Mouse (Mus musculus) C2C12 (cell line): ENCODE results near the gene Fam181a. TPM values are rescaled to one million over a fixed set of nuclear protein-coding genes. Genes with fewer than 3 reads are reported as not detected.

ENCODE experiments used
- H3K27me3 ChIP-seq: one replicate; pipeline ENCODE4 v1.6.1; 2011; ENCODE audit not compliant: control insufficient read depth, insufficient read depth, insufficient read length
- H3K36me3 ChIP-seq: one replicate; pipeline ENCODE4 v1.6.1; 2011; ENCODE audit not compliant: control insufficient read depth, insufficient read depth
- H3K4me3 ChIP-seq: one replicate; pipeline ENCODE4 v1.5.1; 2011; ENCODE audit warnings: mild to moderate bottlenecking, control low read depth; ENCODE audit not compliant: poor library complexity, insufficient read depth, severe bottlenecking
- H3K79me2 ChIP-seq: one replicate; pipeline ENCODE4 v1.6.1; 2011; ENCODE audit not compliant: control insufficient read depth, insufficient read depth
- H3K79me3 ChIP-seq: one replicate; pipeline ENCODE4 v1.6.1; 2011; ENCODE audit warnings: low read depth, control low read depth
- H3ac ChIP-seq: one replicate; pipeline ENCODE3; 2011; ENCODE audit warnings: low read depth; ENCODE audit not compliant: control insufficient read depth, insufficient read length
- CEBPB ChIP-seq: IDR thresholded peaks from one replicate; pipeline ENCODE4 v1.6.1; 2011; ENCODE audit warnings: low read depth, mild to moderate bottlenecking, control low read depth, moderate library complexity
- CTCF ChIP-seq: IDR thresholded peaks from one replicate; pipeline ENCODE4 v1.5.1; 2011; ENCODE audit not compliant: control insufficient read depth, insufficient read depth, insufficient read length
- FOSL1 ChIP-seq: IDR thresholded peaks from one replicate; pipeline ENCODE4 v1.8.0; 2011; ENCODE audit warnings: mild to moderate bottlenecking, low read length; ENCODE audit not compliant: poor library complexity, insufficient read depth, severe bottlenecking
- MAX ChIP-seq: IDR thresholded peaks from one replicate; pipeline ENCODE4 v1.6.1; 2011; ENCODE audit warnings: mild to moderate bottlenecking, control low read depth
- MYOD1 ChIP-seq: IDR thresholded peaks from one replicate; pipeline ENCODE4 v1.6.1; 2011; ENCODE audit warnings: low read depth; ENCODE audit not compliant: control insufficient read depth, insufficient read length
- MYOG ChIP-seq: IDR thresholded peaks from one replicate; pipeline ENCODE4 v1.6.1; 2011; ENCODE audit not compliant: control insufficient read depth, insufficient read length; ENCODE audit errors: extremely low read depth
- USF1 ChIP-seq: IDR thresholded peaks from one replicate; pipeline ENCODE4 v1.6.1; 2011; ENCODE audit warnings: low read depth, mild to moderate bottlenecking, control low read depth, moderate library complexity
- polyA plus RNA-seq: library from polyadenylated mRNA; unstranded; fragments of >200 nt; fragmentation: generic; extraction: Trizol; gene quantifications from one replicate; pipeline ENCODE4 v1.2.1, GENCODE M21; 2012; ENCODE audit warnings: missing spikeins

Gene Fam181a
- polyA plus RNA-seq, 1 experiment, result not detected

- Histone ChIP-seq H3K27me3 (peaks cover 3% of the 10 kb centered on the region), H3K79me3 (no peaks in the 10 kb centered on the region), H3K79me2 (no peaks in the 10 kb centered on the region), H3K36me3 (no peaks in the 10 kb centered on the region), H3K4me3 (no peak overlapping the region), H3ac (no peak overlapping the region)
- TF ChIP-seq CEBPB, result no peak
- TF ChIP-seq MYOD1, result no peak
- TF ChIP-seq CTCF, result no peak
- no peak for TF ChIP-seq USF1
- TF ChIP-seq MAX, result no peak
- no peak for TF ChIP-seq MYOG
- no peak for TF ChIP-seq FOSL1
Measured at GRCm38 (mm10) chr12:103332879-103333278, 22.1 kb downstream of the Fam181a start.

- no peaks in the 10 kb centered on the region for H3K36me3 ChIP-seq
- no peak overlapping the region for H3K4me3 ChIP-seq
- no peak overlapping the region for H3ac ChIP-seq
- no peak for TF ChIP-seq MAX
- no peak for TF ChIP-seq CTCF
- TF ChIP-seq FOSL1, result no peak
- TF ChIP-seq CEBPB, result no peak
- no peak for TF ChIP-seq MYOG
- no peak for TF ChIP-seq MYOD1
- TF ChIP-seq USF1, result no peak
- H3K79me2 ChIP-seq, result no peaks in the 10 kb centered on the region
- H3K79me3 ChIP-seq, result no peaks in the 10 kb centered on the region
- peaks cover 3% of the 10 kb centered on the region for H3K27me3 ChIP-seq
Measured at GRCm38 (mm10) chr12:103333426-103333825, 22.7 kb downstream of the Fam181a start.

- Histone ChIP-seq H3K4me3 (no peak overlapping the region), H3K79me2 (no peaks in the 10 kb centered on the region), H3K27me3 (peaks cover 3% of the 10 kb centered on the region), H3K79me3 (no peaks in the 10 kb centered on the region), H3ac (no peak overlapping the region), H3K36me3 (no peaks in the 10 kb centered on the region)
- no peak for TF ChIP-seq CEBPB
- TF ChIP-seq CTCF, result no peak
- TF ChIP-seq FOSL1, result no peak
- TF ChIP-seq MAX, result no peak
- no peak for TF ChIP-seq MYOD1
- no peak for TF ChIP-seq USF1
- no peak for TF ChIP-seq MYOG
Measured at GRCm38 (mm10) chr12:103336766-103337165, 26.0 kb downstream of the Fam181a start.

GRCm38 (mm10) chr12:103338162-103338798 is 27.5 kb downstream of the Fam181a start:
- H3K79me3 ChIP-seq, result no peaks in the 10 kb centered on the region
- no peaks in the 10 kb centered on the region for H3K36me3 ChIP-seq
- no peaks in the 10 kb centered on the region for H3K79me2 ChIP-seq
- H3K4me3 ChIP-seq, result no peak overlapping the region
- H3K27me3 ChIP-seq, result peaks cover 3% of the 10 kb centered on the region
- H3ac ChIP-seq, result no peak overlapping the region
- TF ChIP-seq MAX, result no peak
- TF ChIP-seq MYOG, result no peak
- TF ChIP-seq CEBPB, result no peak
- no peak for TF ChIP-seq MYOD1
- TF ChIP-seq FOSL1, result no peak
- TF ChIP-seq CTCF, result no peak

GRCm38 (mm10) chr12:103341212-103341611 is 30.4 kb downstream of the Fam181a start:
- H3ac ChIP-seq, result no peak overlapping the region
- no peaks in the 10 kb centered on the region for H3K79me3 ChIP-seq
- H3K36me3 ChIP-seq, result no peaks in the 10 kb centered on the region
- H3K4me3 ChIP-seq, result no peak overlapping the region
- no peaks in the 10 kb centered on the region for H3K79me2 ChIP-seq
- H3K27me3 ChIP-seq, result no peaks in the 10 kb centered on the region
- TF ChIP-seq MYOD1, result no peak
- TF ChIP-seq MAX, result no peak
- no peak for TF ChIP-seq FOSL1
- no peak for TF ChIP-seq CEBPB
- TF ChIP-seq MYOG, result no peak
- TF ChIP-seq USF1, result no peak
- TF ChIP-seq CTCF, result no peak

GRCm38 (mm10) chr12:103343456-103343855 is 32.7 kb downstream of the Fam181a start:
- H3ac ChIP-seq, result no peak overlapping the region
- TF ChIP-seq USF1 (no peak), CTCF (no peak), MYOG (no peak)
- no peak overlapping the region for H3K4me3 ChIP-seq
- H3K27me3 ChIP-seq, result no peaks in the 10 kb centered on the region
- no peaks in the 10 kb centered on the region for H3K36me3 ChIP-seq
- no peaks in the 10 kb centered on the region for H3K79me2 ChIP-seq
- no peaks in the 10 kb centered on the region for H3K79me3 ChIP-seq
